Mouse (Mus musculus) gastrocnemius, adult 18-20 months (tissue): ENCODE measurements around the gene Jakmip3. TPM values are rescaled to one million over a fixed set of nuclear protein-coding genes. Genes with fewer than 3 reads are reported as not detected.

Experiments
- DNase-seq: peaks from one replicate; pipeline ENCODE4 v3.0.0; 2021; ENCODE audit warnings: low spot score
- total RNA-seq, 2 experiments: library from RNA; stranded (reverse); gene quantifications; 2 replicates each; pipeline ENCODE4 v1.2.3; 2021

Jakmip3 gene
- total RNA-seq, 2 experiments from 2014 or later: 0.09 to 0.14 TPM

GRCm38 (mm10) chr7:139095282-139095681 lies 154.8 kb downstream of the Jakmip3 start:
- DNase-seq: no peak

GRCm38 (mm10) chr7:139096399-139096798 lies 155.9 kb downstream of the Jakmip3 start:
- no peak for DNase-seq

- no peak for DNase-seq
Observed at GRCm38 (mm10) chr7:139100531-139101095, 160.1 kb downstream of the Jakmip3 start.

GRCm38 (mm10) chr7:139101286-139101804 lies 160.8 kb downstream of the Jakmip3 start:
- no peak for DNase-seq

- no peak for DNase-seq
Observed at GRCm38 (mm10) chr7:139101826-139102225, 161.3 kb downstream of the Jakmip3 start.

- no peak for DNase-seq
Observed at GRCm38 (mm10) chr7:139103960-139104381, 163.4 kb downstream of the Jakmip3 start.

- no peak for DNase-seq
Observed at GRCm38 (mm10) chr7:139105076-139105475, 164.5 kb downstream of the Jakmip3 start.

GRCm38 (mm10) chr7:139105705-139106104 lies 165.2 kb downstream of the Jakmip3 start:
- DNase-seq: no peak

- DNase-seq: no peak
Observed at GRCm38 (mm10) chr7:139107908-139108650, 167.5 kb downstream of the Jakmip3 start.

GRCm38 (mm10) chr7:139119152-139119774 lies 178.7 kb downstream of the Jakmip3 start:
- DNase-seq: peak; percentile 65

GRCm38 (mm10) chr7:139119775-139120153 lies 179.2 kb downstream of the Jakmip3 start:
- DNase-seq: no peak

- DNase-seq: no peak
Observed at GRCm38 (mm10) chr7:139125881-139126280, 185.4 kb downstream of the Jakmip3 start.

GRCm38 (mm10) chr7:139126549-139126948 lies 186.0 kb downstream of the Jakmip3 start:
- no peak for DNase-seq

- DNase-seq: no peak
Observed at GRCm38 (mm10) chr7:139128994-139129393, 188.5 kb downstream of the Jakmip3 start.

GRCm38 (mm10) chr7:139130361-139130760 lies 189.8 kb downstream of the Jakmip3 start:
- no peak for DNase-seq

GRCm38 (mm10) chr7:139131538-139131937 lies 191.0 kb downstream of the Jakmip3 start:
- DNase-seq: no peak

- DNase-seq: no peak
Observed at GRCm38 (mm10) chr7:139133446-139133845, 192.9 kb downstream of the Jakmip3 start.

Other genes starting within 250 kb of the Jakmip3 start
- 10 to 100 TPM; 39.7 to 41.5 TPM for gene Ppp2r2d, start 94.7 kb upstream of the Jakmip3 start, total RNA-seq
- 10 to 100 TPM; 26.6 to 27.0 TPM for gene Mapk1ip1, start 94.5 kb upstream of the Jakmip3 start, total RNA-seq
- gene Bnip3, start 31.2 kb upstream of the Jakmip3 start, total RNA-seq: 100 to 1,000 TPM; 213 to 257 TPM
- gene Dpysl4, start 145.3 kb downstream of the Jakmip3 start, total RNA-seq: under 1 TPM; 0.16 to 0.17 TPM